Mouse (Mus musculus) stomach, postnatal 0 days (tissue): Measurements from ENCODE around the gene Ifi27l2a.

Source experiments
- CTCF ChIP-seq: IDR thresholded peaks from 2 replicates; pipeline ENCODE4 v1.5.1; 2016; ENCODE audit warnings: antibody characterized with exemption, low read depth, mild to moderate bottlenecking, moderate library complexity
- EP300 ChIP-seq: optimal IDR thresholded peaks from 2 replicates; pipeline ENCODE3; 2016; ENCODE audit warnings: antibody characterized with exemption

DNA sequence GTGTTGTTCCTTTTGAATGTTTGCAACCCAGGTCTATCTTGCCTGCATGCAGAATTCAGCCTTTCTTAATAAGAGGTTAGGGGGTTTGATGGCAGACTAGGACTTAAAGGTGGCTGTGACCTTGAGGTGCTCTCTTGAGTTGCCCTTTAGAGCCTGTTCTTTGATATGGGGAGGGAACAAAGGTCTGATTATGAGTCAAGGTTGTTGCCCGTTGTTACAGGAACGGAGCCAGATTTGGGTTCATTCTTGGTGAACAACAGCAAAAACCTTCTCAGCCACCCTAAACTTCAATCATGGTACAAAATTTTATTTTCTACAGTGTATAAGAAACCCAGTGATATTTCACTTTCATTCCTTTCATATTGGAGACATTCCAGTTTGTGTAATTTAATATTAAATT lies 10.1 kb downstream of the Ifi27l2a start:
- no peak for TF ChIP-seq CTCF
- TF ChIP-seq EP300: no peak
